Mouse (Mus musculus) olfactory bulb, adult 2 months (tissue): ENCODE measurements around the gene Gm9837.

Experiments
- CTCF ChIP-seq: fragments of 200-500 bp; IDR thresholded peaks from 2 replicates; pipeline ENCODE4 v1.5.1; 2012; ENCODE audit warnings: low read depth, mild to moderate bottlenecking, low read length, moderate library complexity; ENCODE audit not compliant: insufficient read depth
- POLR2A ChIP-seq: fragments of 200-500 bp; IDR thresholded peaks from 2 replicates; pipeline ENCODE4 v1.6.1; 2012; ENCODE audit warnings: mild to moderate bottlenecking, low read depth, low read length, moderate library complexity; ENCODE audit not compliant: insufficient read depth

DNA sequence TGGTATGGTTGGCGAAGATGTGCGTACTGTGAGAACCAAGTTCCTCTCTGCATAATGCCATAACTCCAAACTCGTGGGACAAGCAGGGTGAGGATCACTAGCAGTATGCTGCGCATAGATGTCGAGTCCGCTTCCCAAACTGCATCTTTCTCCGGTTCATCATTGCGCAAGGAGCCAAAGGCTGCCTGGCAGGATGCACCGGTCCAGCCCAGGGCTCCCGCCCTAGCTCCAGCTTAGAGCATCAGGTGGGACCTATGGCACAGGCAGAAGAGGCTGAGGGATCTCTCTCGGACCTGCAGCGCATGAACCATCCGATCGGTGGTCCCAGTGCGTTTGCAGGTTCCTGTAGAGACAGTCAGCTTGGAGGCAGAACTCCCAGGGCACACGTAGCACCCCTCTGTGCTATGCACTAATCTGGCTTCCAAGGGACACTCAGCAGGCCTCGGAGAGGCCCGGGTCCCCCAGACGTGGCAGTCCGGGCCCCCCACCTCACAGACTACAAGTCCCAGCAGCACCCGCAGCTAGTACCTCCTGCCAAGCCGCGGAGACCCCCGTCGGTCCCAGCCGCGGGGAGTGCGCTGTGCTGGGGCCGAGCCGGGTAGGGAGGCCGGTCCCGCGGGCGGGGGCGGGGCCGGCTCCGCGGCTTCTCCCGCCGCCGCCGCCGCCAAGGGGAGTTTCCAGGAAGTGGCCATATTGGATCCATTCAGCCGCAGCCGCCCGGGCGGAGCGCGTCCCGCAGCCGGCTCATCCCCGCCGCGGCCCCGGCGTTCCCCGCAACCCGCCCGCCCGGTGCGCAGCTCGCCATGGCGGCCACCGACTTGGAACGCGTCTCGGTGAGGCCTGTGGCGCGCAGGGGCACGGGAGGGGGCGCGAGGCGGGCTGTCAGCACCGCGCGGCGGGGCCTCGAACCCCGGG lies 49.2 kb upstream of the Gm9837 start, which contains the start of gene Sept8:
- TF ChIP-seq POLR2A (peak; percentile 55), CTCF (no peak)
